Mouse (Mus musculus) thymus, postnatal 14 days (tissue): ENCODE results near the gene Hif3a.

Source experiments
- DNase-seq: peaks from one replicate; pipeline ENCODE4 v3.0.0; 2021

The Hif3a gene

DNA sequence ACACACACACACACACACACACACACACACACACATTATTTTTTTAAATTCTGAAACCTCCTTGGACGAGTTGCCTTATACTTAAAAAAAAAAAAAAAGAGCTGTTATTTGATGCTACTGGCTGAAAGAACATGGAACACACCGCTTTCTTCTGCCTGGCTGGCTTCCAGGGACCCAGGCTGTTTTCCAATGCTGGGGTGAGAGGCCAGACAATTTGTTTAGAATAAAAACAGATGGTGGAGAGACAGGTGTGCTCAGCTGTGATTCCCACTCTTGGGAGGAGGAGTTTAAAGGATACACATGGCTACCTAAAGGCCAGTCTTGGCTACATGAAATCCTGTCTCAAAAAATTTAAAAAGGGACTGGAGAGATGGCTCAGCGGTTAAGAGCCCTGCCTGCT, 73.8 kb downstream of the Hif3a start:
- no peak for DNase-seq

GRCm38 (mm10) chr7:16987541-16988149, 74.6 kb downstream of the Hif3a start:
- DNase-seq, result no peak

- peak; percentile 91 for DNase-seq
These were observed 79.2 kb downstream of the Hif3a start, which contains the start of gene Gm42372 for GRCm38 (mm10) chr7:16982859-16983568. Gm42372 (plus strand) TSS chr7:16983086.
